Mouse (Mus musculus): Measurements from ENCODE around the gene Gm525. TPM values are rescaled to one million over a fixed set of nuclear protein-coding genes. Genes with fewer than 3 reads are reported as not detected.

The Gm525 gene
- polyA plus RNA-seq, 1 experiment from 2014 or later: not detected

DNA sequence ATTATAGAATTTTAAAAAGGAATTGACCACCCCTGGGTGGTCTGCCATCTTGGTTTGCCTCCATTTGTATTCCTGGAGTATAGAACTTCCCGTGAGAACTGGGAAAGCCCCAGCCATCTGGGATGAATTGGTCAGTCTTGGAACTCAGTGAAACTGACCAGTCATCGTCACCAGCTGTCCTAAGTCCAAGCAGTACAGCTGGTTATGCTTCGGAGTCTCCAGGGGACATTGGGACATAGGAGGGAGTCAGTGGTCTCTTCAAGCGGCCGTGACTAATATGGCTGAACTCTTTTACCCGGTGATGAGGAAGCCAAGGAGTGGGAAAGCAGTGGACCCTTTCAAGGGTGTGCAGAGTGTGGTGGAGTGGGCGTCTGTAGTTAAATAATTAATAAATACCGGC, 31.6 kb downstream of the Gm525 start:
- H3K4me3 ChIP-seq (replicated peaks): no peak overlapping the region
- WGBS: 96% methylated on average over 8 of the region's 8 CpGs
- no peaks in the 10 kb centered on the region for H3K4me1 ChIP-seq
- ATAC-seq (ENCODE audit: low FRiP score): no peak
- no peaks in the 10 kb centered on the region for H3K9me3 ChIP-seq
- H3K27ac ChIP-seq: no peak overlapping the region
- H3K36me3 ChIP-seq (replicated peaks): no peaks in the 10 kb centered on the region
- no peak overlapping the region for H3K4me2 ChIP-seq
- 0 out of 2 replicates have a peak, but pooled peaks cover 2% of the 10 kb centered on the region for H3K27me3 ChIP-seq
- no peak overlapping the region for H3K9ac ChIP-seq

DNA sequence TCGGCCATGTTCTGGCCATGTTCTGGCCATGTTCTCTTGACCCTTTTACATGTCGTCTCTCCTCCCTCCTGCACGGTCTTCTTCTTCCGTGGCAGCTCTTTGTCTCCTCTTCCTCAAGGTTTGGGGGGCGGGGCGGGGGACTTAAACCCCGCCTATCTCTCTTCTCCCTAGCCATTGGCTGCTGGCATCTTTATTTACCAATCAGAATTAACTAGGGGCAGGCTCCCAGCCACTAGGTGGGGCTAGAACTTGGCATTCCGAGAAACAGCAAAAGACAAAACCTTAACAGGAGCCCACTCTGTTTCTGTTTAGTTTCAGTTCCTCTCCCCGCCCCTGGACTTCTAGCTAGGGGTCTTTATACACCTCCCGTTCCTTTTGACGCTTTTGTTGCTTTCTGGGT, 32.2 kb downstream of the Gm525 start:
- Histone ChIP-seq H3K36me3 (replicated peaks) (no peaks in the 10 kb centered on the region), H3K4me2 (no peak overlapping the region), H3K27ac (no peak overlapping the region), H3K9me3 (no peaks in the 10 kb centered on the region), H3K4me1 (no peaks in the 10 kb centered on the region), H3K9ac (no peak overlapping the region), H3K4me3 (replicated peaks) (no peak overlapping the region), H3K27me3 (0 out of 2 replicates have a peak, but pooled peaks cover 2% of the 10 kb centered on the region)
- 87% methylated on average over 11 of the region's 11 CpGs for WGBS
- no peak for ATAC-seq (ENCODE audit: low FRiP score)

DNA sequence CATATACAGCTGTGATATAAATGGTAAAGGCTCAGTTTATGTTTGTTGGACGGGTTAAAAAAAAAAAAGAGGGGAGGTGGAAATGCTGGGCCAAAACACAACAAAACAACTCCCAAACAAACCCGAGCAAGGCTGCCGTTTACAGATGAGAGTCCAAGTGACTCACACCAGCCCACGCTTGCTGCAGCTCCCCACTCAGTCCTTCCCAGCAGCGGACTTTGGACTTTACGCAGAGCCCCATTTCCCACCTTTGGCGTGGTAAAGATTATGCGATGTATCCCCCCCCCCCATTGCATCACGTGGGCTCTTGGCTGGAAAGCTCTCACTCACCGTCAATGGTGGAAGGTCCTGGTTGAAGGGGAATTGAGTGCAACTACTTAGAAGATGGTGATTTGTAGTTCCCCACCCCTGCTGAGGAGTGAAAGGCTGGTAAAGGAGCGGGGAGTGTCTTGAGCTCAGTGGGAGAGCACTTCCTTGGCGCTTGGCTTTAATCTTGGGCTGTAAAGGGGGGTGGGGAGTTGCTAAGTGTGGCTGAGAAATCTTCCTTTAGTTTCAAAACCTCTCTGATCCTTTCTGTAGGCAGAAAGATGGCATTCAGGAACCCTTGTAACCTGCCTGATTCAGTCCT, 33.7 kb downstream of the Gm525 start:
- Histone ChIP-seq H3K9me3 (no peaks in the 10 kb centered on the region), H3K27me3 (0 out of 2 replicates have a peak, but pooled peaks cover 2% of the 10 kb centered on the region), H3K4me3 (replicated peaks) (no peak overlapping the region), H3K27ac (no peak overlapping the region), H3K9ac (no peak overlapping the region), H3K4me1 (no peaks in the 10 kb centered on the region), H3K36me3 (replicated peaks) (no peaks in the 10 kb centered on the region), H3K4me2 (no peak overlapping the region)
- 38% methylated on average over 12 of the region's 12 CpGs for WGBS
- ATAC-seq (ENCODE audit: low FRiP score): no peak

DNA sequence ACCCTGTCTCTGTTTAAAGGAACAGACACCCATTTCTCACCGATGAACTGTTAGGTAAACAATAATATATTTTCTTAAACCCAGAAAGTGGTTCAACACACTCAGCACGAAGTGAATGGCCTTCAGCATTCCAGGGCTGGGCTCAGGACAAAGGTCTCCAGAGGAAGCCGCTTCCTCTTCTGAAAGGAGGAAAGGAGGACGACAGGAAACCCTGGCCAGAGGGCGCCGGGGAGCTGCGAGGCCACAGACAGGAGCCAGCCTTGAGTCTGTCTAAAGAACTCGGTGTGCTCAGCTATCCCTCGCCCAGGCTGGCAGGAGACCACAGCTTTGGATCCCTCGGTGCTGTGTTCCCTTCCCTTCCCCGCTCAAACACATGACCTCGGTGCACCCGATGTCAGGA, 50.8 kb downstream of the Gm525 start:
- no peak overlapping the region for H3K27ac ChIP-seq
- no peaks in the 10 kb centered on the region for H3K9me3 ChIP-seq
- H3K4me1 ChIP-seq: peaks cover 9% of the 10 kb centered on the region
- no peaks in the 10 kb centered on the region for H3K36me3 ChIP-seq (replicated peaks)
- H3K9ac ChIP-seq: no peak overlapping the region
- ATAC-seq (ENCODE audit: low FRiP score): no peak
- no peaks in the 10 kb centered on the region for H3K27me3 ChIP-seq
- H3K4me2 ChIP-seq: no peak overlapping the region
- 22% methylated on average over 13 of the region's 13 CpGs for WGBS
- H3K4me3 ChIP-seq (replicated peaks): no peak overlapping the region

DNA sequence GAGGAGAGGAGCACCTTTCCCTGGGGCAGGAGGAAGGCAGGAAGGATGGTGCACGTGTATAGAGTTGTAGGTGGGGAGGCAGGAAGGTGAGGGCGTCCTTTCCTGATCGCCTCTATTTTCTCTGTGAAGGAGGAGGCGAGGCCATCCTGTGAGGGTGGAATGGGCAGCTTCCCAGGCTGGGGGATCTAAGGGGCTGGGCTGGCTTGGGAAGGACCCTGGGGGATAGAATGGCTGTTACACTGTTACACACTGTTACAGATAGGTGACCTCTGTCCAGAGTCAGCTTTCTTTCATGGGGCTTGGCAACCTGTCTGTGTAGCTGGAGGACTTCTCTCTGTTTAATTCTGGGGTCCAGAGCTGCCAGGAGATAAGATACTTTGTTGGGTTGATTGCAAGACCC, 57.2 kb downstream of the Gm525 start:
- Histone ChIP-seq H3K27me3 (no peaks in the 10 kb centered on the region), H3K36me3 (replicated peaks) (no peaks in the 10 kb centered on the region), H3K27ac (no peak overlapping the region), H3K9ac (no peak overlapping the region), H3K4me3 (replicated peaks) (no peak overlapping the region), H3K4me1 (0 out of 2 replicates have a peak, but pooled peaks cover 6% of the 10 kb centered on the region), H3K9me3 (no peaks in the 10 kb centered on the region), H3K4me2 (no peak overlapping the region)
- ATAC-seq (ENCODE audit: low FRiP score): no peak
- WGBS: 52% methylated on average over 4 of the region's 4 CpGs

DNA sequence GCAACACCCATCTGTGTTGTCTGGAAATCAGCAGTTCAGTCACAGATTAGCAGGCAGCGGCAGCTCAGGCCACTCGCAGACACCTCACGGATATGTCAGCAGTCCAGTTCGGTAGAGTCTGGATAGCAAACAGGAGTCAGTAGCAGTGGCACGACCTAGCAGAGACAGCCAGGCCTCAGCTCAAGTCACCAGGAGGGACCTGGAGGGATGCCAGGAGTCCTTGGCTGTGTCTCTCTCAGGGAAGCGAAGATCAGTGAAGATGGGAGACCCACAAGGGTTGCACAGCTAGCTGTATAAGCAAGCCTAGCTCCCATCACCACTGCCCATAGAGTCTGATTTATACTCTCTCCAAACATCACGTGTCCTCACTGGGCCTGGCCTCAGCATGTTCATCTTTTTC, 58.8 kb downstream of the Gm525 start:
- Histone ChIP-seq H3K36me3 (replicated peaks) (no peaks in the 10 kb centered on the region), H3K27me3 (no peaks in the 10 kb centered on the region), H3K9ac (no peak overlapping the region), H3K27ac (no peak overlapping the region), H3K4me2 (no peak overlapping the region), H3K4me3 (replicated peaks) (no peak overlapping the region), H3K9me3 (no peaks in the 10 kb centered on the region), H3K4me1 (0 out of 2 replicates have a peak, but pooled peaks cover 6% of the 10 kb centered on the region)
- ATAC-seq (ENCODE audit: low FRiP score): no peak
- WGBS: 87% methylated on average over 7 of the region's 7 CpGs

DNA sequence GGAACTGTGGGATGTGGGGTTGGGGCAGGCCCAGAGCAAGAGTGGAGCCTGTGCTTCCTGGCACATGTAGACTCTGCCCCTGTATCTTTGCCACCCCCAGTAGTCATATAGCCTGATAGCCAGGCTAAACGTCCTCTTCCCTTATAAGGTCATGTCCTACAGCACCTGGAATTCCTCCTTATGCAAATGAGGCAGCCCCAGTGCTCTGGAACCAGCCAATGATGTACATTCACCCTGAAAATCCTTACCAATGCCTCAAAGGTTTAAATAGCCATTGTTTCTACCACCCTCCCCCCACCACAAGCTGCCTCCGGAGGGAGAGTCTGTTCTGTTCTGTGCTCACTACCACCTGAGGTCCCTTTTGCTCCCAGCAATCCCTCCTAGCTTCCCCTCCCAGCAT, 60.6 kb downstream of the Gm525 start:
- no peaks in the 10 kb centered on the region for H3K27me3 ChIP-seq
- no peak overlapping the region for H3K4me2 ChIP-seq
- H3K4me3 ChIP-seq (replicated peaks): no peak overlapping the region
- no peak overlapping the region for H3K27ac ChIP-seq
- H3K4me1 ChIP-seq: 0 out of 2 replicates have a peak, but pooled peaks cover 6% of the 10 kb centered on the region
- ATAC-seq (ENCODE audit: low FRiP score): no peak
- no peaks in the 10 kb centered on the region for H3K36me3 ChIP-seq (replicated peaks)
- 40% methylated on average over 2 of the region's 2 CpGs for WGBS
- H3K9ac ChIP-seq: no peak overlapping the region
- H3K9me3 ChIP-seq: no peaks in the 10 kb centered on the region

DNA sequence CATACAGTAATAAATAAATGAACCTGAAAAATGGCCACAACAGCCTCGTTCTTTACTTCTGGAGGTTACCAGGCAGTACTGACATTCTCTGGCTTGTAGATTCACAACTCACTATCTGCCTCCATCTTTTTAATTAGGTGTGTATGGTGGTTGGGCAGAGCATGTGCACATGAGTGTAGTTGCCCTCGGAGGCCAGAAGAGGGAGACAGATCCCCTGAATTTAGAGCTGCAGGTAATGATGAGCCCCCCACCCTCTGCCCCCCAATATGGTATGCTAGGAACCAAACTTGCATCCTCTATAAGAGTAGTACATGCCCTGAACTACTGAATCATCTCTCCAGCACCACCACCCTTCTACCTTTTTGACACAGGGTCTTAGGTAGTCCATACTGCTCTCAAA, 64.3 kb downstream of the Gm525 start:
- Histone ChIP-seq H3K9ac (no peak overlapping the region), H3K4me1 (peaks cover 13% of the 10 kb centered on the region; the same call in 1 of the 2 replicates), H3K27me3 (no peaks in the 10 kb centered on the region), H3K36me3 (replicated peaks) (no peaks in the 10 kb centered on the region), H3K9me3 (no peaks in the 10 kb centered on the region), H3K4me3 (replicated peaks) (no peak overlapping the region), H3K4me2 (no peak overlapping the region), H3K27ac (no peak overlapping the region)
- 89% methylated on average over 2 of the region's 2 CpGs for WGBS
- ATAC-seq (ENCODE audit: low FRiP score): no peak

Other genes starting within 250 kb of the Gm525 start
- 20.9 and 23.3 TPM in 2 replicates for gene Akap1, start 209.3 kb upstream of the Gm525 start, polyA plus RNA-seq (2016; fragmentation: Nextera tagmentation; extraction: Ambion mirVana)
- gene Scpep1, start 118.4 kb upstream of the Gm525 start, polyA plus RNA-seq (2016; fragmentation: Nextera tagmentation; extraction: Ambion mirVana): 47.3 and 49.7 TPM in 2 replicates
- not detected in 2 replicates for gene Elobl, start 106.9 kb upstream of the Gm525 start, polyA plus RNA-seq (2016; fragmentation: Nextera tagmentation; extraction: Ambion mirVana)
- 30.3 and 31.5 TPM in 2 replicates for gene Coil, start 103.6 kb upstream of the Gm525 start, polyA plus RNA-seq (2016; fragmentation: Nextera tagmentation; extraction: Ambion mirVana)
- gene Trim25, start 74.5 kb upstream of the Gm525 start, polyA plus RNA-seq (2016; fragmentation: Nextera tagmentation; extraction: Ambion mirVana): 2.3 and 3.7 TPM in 2 replicates
- 7.4 and 9.2 TPM in 2 replicates for gene Dgke, start 7.0 kb upstream of the Gm525 start, polyA plus RNA-seq (2016; fragmentation: Nextera tagmentation; extraction: Ambion mirVana)
- gene Nog, start 228.5 kb downstream of the Gm525 start, polyA plus RNA-seq (2016; fragmentation: Nextera tagmentation; extraction: Ambion mirVana): 6.4 TPM in 2 replicates

Measured in forebrain, embryonic 12.5 days (tissue).